Mouse (Mus musculus): ENCODE data around the gene Pth2r.

- TF ChIP-seq POLR2A (IDR thresholded peaks at IDR 0.05; ENCODE audit: insufficient read length, low read depth), result no peak
- no peak for TF ChIP-seq TCF12 (IDR thresholded peaks at IDR 0.05; ENCODE audit: insufficient read depth, poor library complexity, severe bottlenecking)
- TF ChIP-seq CEBPB (IDR thresholded peaks at IDR 0.05; ENCODE audit: insufficient read depth, poor library complexity, severe bottlenecking), result no peak
- no peak for TF ChIP-seq E2F4 (IDR thresholded peaks at IDR 0.05; ENCODE audit: insufficient read depth)
- TF ChIP-seq USF1 (IDR thresholded peaks at IDR 0.05; ENCODE audit: low read depth), result no peak
- TF ChIP-seq MAX (IDR thresholded peaks at IDR 0.05; ENCODE audit: low read depth), result no peak
- no peak for TF ChIP-seq MYOD1 (IDR thresholded peaks at IDR 0.05; ENCODE audit: control insufficient read depth in 1 of 3, insufficient read length in 2 of 3, low read depth in 2 of 3)
- no peak for TF ChIP-seq POLR2AphosphoS2 (IDR thresholded peaks at IDR 0.05; ENCODE audit: insufficient read length, low read depth)
- no peak for TF ChIP-seq SRF (IDR thresholded peaks at IDR 0.05; ENCODE audit: control insufficient read depth, insufficient read length, low read depth)
These were observed 33.2 kb downstream of the Pth2r start for GRCm38 (mm10) chr1:65315022-65315407.
